Mouse (Mus musculus): Measurements from ENCODE around the gene Akr1b10.

DNA sequence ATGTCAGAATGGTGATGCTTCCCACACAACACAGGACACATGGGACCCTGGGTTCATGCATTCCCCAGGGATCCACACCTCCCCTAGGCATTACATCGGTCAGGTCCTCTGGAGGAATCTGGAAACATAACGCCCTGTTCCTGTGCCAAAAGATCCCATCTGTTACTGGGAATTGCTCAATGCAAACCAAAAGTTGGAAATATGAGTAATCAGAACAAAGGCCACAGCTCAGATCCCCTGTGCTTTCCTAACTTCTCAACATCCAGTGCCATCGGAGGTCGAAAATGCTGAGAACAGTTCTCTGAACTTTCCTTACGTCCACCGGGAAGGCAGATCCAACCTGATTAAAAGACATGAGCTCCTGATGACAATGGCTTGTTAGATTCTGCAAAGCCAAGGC lies 40.6 kb upstream of the Akr1b10 start:
- TF ChIP-seq MAFK (IDR thresholded peaks at IDR 0.05; ENCODE audit: borderline replicate concordance, low read depth, low read length) (no peak), TAL1 (IDR thresholded peaks at IDR 0.05; ENCODE audit: low read length) (no peak)

Measured in MEL (cell line).